Mouse (Mus musculus): ENCODE measurements around the gene Fscn1. TPM values are rescaled to one million over a fixed set of nuclear protein-coding genes. Genes with fewer than 3 reads are reported as not detected.

Gene Fscn1
- polyA plus RNA-seq, 1 experiment from 2014 or later: 665 TPM

DNA sequence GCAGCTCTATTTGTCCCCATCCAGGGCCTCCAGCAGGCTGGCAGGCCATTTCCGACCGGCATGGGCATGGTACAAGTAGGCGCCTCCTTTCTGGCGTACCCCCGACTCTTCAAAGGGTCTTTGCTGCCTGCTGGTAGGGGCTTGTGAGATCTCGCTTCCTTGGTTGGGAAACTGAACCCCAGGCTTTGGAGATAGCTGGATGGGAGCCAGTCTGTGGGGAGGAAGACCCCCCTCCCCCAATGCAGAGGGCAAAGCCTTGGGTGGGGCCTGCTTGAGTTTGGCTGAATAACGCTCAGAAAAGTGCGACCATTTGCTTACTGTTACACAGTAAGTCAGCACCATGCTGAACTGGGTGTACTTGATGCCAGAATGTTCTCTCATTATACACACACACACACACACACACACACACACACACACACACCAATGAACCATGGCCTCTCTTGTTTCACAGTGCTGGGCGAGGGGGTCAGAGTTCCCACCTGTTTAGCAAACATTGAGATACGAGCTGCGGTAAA is 2.4 kb downstream of the Fscn1 start:
- Histone ChIP-seq H3K36me3 (replicated peaks) (peaks cover 20% of the 10 kb centered on the region), H3K27ac (peak overlapping the region; percentile 97), H3K9me3 (no peaks in the 10 kb centered on the region), H3K4me3 (replicated peaks) (peak overlapping the region; percentile 100), H3K4me1 (peaks cover 48% of the 10 kb centered on the region), H3K4me2 (peak overlapping the region; percentile 96), H3K27me3 (peaks cover 12% of the 10 kb centered on the region; the same call in 1 of the 2 replicates), H3K9ac (peak overlapping the region; percentile 100)
- WGBS: under 1% methylated on average over 11 of the region's 11 CpGs
- ATAC-seq (ENCODE audit: low FRiP score): peak; percentile 5; the same call in 1 of the 2 replicates

DNA sequence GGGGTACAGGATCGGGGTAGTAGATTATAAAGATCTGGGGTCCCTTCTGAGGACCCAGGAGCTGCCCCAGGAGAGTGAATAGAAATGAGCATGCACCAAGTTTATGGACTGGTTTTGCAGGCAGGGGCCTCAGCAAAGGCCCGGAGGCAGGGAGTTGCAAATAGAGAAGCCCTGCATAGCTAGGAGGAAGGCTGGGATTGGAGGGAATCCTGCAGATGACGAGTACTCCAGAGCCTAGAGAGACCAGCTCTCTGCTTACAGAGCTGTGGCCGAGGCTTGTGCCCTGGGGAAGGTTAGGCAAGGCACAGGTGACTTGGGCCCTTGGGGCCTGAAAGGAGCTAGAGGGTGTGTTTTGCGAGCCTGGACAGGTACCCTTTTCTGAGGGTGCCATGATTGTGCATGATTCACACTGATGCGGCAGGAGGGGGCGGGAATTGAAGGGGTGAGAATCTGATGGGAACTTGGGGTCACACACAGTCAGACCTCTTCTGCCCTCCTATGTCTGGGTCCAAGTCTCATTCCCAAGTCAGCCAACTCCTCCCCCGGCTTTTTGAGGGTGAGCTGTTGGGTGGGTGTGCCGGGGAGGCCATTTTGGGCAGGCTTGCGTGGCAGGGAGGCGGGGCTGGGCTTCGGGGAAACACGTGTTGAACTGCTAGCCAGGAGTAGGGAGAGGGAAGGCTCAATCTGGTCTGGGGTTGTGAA is 3.0 kb downstream of the Fscn1 start:
- peak overlapping the region; percentile 96 for H3K4me2 ChIP-seq
- peaks cover 12% of the 10 kb centered on the region; the same call in 1 of the 2 replicates for H3K27me3 ChIP-seq
- H3K9ac ChIP-seq: peak overlapping the region; percentile 100
- no peak for ATAC-seq (ENCODE audit: low FRiP score)
- WGBS: 6% methylated on average over 13 of the region's 13 CpGs
- H3K4me3 ChIP-seq (replicated peaks): peak overlapping the region; percentile 100
- peaks cover 49% of the 10 kb centered on the region for H3K4me1 ChIP-seq
- H3K9me3 ChIP-seq: no peaks in the 10 kb centered on the region
- peak overlapping the region; percentile 97 for H3K27ac ChIP-seq
- H3K36me3 ChIP-seq (replicated peaks): peaks cover 26% of the 10 kb centered on the region

DNA sequence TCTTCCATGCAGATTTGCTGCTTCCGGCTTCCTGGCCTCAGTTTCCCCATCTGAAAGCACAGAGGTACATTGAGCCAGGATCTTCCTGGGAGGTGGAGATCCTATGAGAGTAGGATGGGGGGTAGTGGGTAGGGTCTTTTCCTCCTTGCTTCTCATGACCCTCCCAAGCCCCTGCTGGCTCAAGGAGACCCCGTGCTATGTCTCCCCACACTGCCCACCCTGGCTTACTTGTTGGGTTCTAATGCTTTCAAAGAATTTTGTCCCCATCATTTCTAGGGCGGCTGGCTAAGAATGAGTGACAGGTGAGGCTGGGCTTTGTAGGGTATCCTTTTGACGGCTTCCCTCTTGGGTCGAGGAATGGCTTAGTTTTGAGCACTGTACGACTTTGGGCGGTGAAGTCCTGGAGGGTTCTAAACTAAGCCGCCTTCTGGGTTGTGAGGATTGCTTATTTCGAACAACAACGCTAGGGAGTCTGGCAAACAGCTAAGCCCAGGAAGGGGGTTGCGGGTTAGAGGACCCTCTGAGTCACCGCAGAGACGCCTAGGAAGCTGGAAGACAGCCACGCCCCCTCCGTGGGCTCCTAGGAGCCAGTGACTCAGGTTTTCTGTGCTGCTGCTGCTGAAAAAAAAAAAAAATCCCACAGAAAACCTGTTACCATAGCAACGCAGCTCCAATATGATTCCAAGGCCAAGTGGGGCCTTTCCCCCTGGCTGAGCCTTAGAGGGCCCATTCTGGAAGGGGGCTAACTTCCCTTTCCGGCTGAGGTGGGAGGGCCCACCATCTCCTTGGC is 3.8 kb downstream of the Fscn1 start:
- peaks cover 6% of the 10 kb centered on the region; the same call in 1 of the 2 replicates for H3K27me3 ChIP-seq
- no peaks in the 10 kb centered on the region for H3K9me3 ChIP-seq
- peaks cover 49% of the 10 kb centered on the region for H3K4me1 ChIP-seq
- H3K36me3 ChIP-seq (replicated peaks): peaks cover 32% of the 10 kb centered on the region
- H3K27ac ChIP-seq: peak overlapping the region; percentile 97
- WGBS: 31% methylated on average over 17 of the region's 17 CpGs
- H3K4me3 ChIP-seq (replicated peaks): peak overlapping the region; percentile 100
- peak overlapping the region; percentile 96 for H3K4me2 ChIP-seq
- H3K9ac ChIP-seq: peak overlapping the region; percentile 100
- no peak for ATAC-seq (ENCODE audit: low FRiP score)

DNA sequence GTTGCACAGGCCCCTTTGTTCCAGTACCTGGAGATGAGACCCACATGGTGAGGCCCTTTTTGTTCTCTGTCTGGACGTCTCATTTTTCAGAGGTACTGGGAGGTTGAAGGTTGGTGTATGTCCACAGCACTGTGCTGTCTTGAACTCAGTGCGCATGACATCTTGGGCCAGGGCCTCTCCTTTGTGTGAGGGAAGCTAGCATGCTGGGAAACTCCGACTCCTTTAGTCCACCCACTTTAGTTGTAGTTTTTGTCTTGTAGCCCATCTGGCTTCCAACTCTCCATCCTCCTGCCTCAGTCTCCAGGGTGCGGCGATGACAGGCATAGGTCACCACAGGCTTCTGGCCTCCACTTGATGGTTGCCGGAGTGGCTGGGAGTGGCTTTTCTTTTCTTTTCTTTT is 4.5 kb downstream of the Fscn1 start:
- Histone ChIP-seq H3K9me3 (no peaks in the 10 kb centered on the region; the same call in 1 of the 2 replicates), H3K9ac (peak overlapping the region; percentile 100; the same call in 1 of the 2 replicates), H3K36me3 (replicated peaks) (peaks cover 39% of the 10 kb centered on the region), H3K4me2 (peak overlapping the region; percentile 96), H3K4me1 (peaks cover 46% of the 10 kb centered on the region), H3K27me3 (no peaks in the 10 kb centered on the region), H3K27ac (peak overlapping the region; percentile 97), H3K4me3 (replicated peaks) (peak overlapping the region; percentile 100)
- ATAC-seq (ENCODE audit: low FRiP score): no peak
- 72% methylated on average over 6 of the region's 6 CpGs for WGBS

DNA sequence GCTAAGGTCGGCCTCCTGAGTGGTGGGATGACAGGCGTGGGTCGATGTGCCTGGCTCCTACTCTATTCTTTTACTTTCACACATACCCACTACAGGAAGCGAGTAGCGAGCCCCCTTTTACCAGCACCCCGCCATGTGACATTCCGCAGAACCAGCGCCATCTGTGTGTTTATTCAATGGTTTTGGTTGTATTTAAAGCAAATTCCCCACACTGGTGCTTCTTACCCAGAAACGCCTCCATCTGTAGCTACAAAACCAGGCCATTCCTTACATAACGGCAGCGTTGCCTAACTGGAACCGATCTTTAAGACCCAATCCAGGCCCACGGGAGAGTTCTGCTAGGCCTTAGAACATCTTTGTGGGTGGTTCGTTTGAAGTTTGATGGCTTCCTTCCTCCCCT is 8.3 kb downstream of the Fscn1 start:
- ATAC-seq (ENCODE audit: low FRiP score): no peak
- Histone ChIP-seq H3K27me3 (no peaks in the 10 kb centered on the region), H3K4me2 (no peak overlapping the region), H3K4me3 (replicated peaks) (no peak overlapping the region), H3K9me3 (no peaks in the 10 kb centered on the region; the same call in 1 of the 2 replicates), H3K36me3 (replicated peaks) (peaks cover 77% of the 10 kb centered on the region), H3K9ac (no peak overlapping the region), H3K27ac (no peak overlapping the region), H3K4me1 (peaks cover 35% of the 10 kb centered on the region)
- 91% methylated on average over 14 of the region's 14 CpGs for WGBS

DNA sequence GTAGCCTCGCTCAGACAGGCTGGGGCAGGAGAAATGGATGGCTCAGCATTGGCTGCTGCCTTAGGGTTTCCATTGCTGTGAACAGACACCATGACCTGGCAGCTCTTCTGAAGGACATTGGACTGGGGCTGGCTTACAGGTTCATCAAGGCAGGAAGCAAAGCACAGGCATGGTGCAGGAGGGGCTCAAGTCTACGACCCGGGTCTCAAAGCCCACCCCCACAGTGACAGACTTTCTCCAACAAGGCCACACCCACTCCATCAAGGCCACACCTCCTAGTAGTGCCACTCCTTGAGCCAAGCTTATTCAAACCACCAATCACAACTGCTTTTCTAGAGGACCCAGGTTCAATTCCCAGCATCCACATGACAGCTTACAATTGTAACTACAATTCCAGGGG is 13.8 kb downstream of the Fscn1 start:
- H3K4me3 ChIP-seq (replicated peaks): no peak overlapping the region
- peaks cover 13% of the 10 kb centered on the region for H3K4me1 ChIP-seq
- H3K4me2 ChIP-seq: no peak overlapping the region
- no peak overlapping the region for H3K9ac ChIP-seq
- peak; percentile 34 for ATAC-seq (ENCODE audit: low FRiP score)
- peaks cover 54% of the 10 kb centered on the region for H3K36me3 ChIP-seq (replicated peaks)
- H3K27me3 ChIP-seq: no peaks in the 10 kb centered on the region
- WGBS: 68% methylated on average over 3 of the region's 3 CpGs
- H3K27ac ChIP-seq: peak overlapping the region; percentile 80
- no peaks in the 10 kb centered on the region; the same call in 1 of the 2 replicates for H3K9me3 ChIP-seq

DNA sequence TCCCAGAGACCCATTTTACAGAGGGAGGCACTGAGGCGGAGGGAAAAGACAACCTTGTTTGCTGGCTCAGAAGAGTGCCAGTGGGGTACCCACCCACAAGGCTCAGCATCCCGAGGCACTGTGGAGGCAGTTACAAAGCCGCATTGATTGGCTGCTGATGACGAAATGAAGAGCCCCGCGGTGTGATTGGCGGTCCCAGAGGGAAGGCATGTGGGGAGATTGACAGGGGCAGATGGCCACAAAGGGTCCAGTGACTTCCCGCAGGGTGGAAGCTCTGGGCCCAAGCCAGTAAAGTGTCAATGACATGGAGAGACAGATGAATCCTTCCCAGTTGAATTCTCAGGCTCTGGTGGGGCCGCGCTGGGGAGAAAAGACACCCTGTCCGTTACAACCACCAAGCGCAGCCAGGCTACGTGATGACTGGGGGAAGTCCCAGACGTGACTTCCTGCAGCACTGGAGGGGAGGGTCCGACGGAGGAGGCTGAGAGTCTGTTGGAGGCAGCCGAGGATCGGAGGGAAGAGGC is 14.5 kb downstream of the Fscn1 start:
- 0 out of 2 replicates have a peak overlapping the region, but pooled peaks have one; percentile 3 for H3K9ac ChIP-seq
- H3K4me3 ChIP-seq (replicated peaks): peak overlapping the region; percentile 11; the same call in 1 of the 2 replicates

DNA sequence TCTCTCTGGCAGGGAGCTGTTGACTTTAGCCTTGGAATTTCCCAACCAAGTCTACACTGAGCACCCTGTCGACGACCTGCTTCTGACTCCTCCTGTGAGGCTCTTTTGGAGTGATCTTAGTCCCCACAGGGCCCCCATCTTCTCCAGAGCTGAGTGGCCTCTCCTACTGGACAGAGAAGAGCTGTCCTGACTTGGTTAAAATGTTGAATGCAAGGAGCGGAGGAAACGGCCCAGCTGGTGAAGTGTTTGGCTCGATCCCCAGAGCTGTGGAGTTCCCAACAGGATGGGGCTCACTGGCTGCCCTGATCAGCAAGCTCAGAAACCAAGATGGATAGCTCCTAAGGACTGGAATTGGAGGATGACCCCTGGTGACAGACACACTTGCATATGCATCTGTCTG is 16.4 kb downstream of the Fscn1 start:
- ATAC-seq (ENCODE audit: low FRiP score): no peak
- no peak overlapping the region for H3K27ac ChIP-seq
- WGBS: 83% methylated on average over 5 of the region's 5 CpGs
- H3K4me3 ChIP-seq (replicated peaks): no peak overlapping the region
- H3K9me3 ChIP-seq: no peaks in the 10 kb centered on the region
- no peak overlapping the region for H3K4me2 ChIP-seq
- H3K27me3 ChIP-seq: no peaks in the 10 kb centered on the region
- H3K9ac ChIP-seq: no peak overlapping the region
- peaks cover 13% of the 10 kb centered on the region for H3K4me1 ChIP-seq
- peaks cover 28% of the 10 kb centered on the region for H3K36me3 ChIP-seq (replicated peaks)

More for the DNA sequence above, 14.5 kb downstream of the Fscn1 start:
- Histone ChIP-seq H3K4me1 (peaks cover 13% of the 10 kb centered on the region), H3K9me3 (no peaks in the 10 kb centered on the region), H3K36me3 (replicated peaks) (peaks cover 47% of the 10 kb centered on the region), H3K27me3 (no peaks in the 10 kb centered on the region), H3K27ac (peak overlapping the region; percentile 80), H3K4me2 (peak overlapping the region; percentile 36; the same call in 1 of the 2 replicates)
- ATAC-seq (ENCODE audit: low FRiP score): peak; percentile 90
- WGBS: 23% methylated on average over 18 of the region's 18 CpGs

DNA sequence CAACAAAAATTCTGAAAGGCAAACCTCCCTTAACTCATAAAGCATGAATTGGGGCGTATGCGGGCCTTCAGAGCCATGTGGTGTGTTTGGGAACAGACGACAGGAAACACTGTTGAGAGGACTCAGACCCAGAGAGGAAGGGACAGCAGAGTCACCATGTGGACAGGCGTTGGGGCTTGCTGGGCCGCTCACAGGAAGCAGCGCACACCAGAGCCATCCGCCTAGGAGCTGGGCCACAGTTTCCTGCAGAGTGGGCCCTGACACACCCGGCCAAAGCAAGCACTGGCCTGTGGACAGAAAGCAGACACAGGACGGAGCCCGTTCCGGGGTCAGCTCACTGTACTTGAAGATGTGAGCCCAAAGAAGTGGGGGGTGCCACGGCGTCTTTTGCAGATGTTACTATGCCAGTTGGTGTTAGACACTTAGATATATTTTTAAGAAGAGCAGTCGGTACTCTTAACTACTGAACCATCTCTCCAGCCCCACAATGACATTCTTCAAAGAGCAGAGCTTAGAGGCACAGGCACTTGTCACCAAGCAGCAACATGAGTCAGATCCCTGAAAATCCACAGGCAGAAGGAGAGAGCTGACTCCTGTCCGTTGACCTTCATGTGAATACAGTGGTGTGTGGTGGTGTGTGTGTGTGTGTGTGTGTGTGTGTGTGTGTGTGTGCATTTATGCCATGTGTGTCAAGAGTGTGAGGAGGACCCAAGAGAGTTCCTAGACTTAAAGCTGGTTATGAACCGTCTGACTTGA is 22.1 kb downstream of the Fscn1 start:
- H3K4me1 ChIP-seq: no peaks in the 10 kb centered on the region

DNA sequence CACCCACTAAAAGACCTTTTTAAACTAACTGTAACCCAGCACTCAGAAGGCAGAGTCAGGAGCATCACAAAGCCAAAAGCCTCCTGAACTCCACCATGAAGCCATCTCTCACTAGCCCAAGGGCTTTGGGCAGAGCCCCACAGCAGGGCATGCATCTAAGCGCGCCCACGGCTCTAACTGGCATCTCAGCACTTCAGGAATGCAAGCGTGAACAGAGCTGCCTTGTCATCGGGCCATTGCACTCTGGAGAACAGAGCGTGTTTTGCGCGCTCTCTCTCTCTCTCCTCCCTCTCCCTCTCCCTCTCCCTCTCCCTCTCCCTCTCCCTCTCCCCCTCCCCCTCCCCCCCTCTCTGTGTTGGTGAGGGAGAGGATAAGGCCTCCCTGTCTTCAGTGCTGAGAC is 23.0 kb downstream of the Fscn1 start:
- Histone ChIP-seq H3K9ac (no peak overlapping the region), H3K27ac (no peak overlapping the region), H3K27me3 (no peaks in the 10 kb centered on the region), H3K9me3 (0 out of 2 replicates have a peak, but pooled peaks cover 6% of the 10 kb centered on the region), H3K4me2 (no peak overlapping the region), H3K36me3 (replicated peaks) (no peaks in the 10 kb centered on the region), H3K4me3 (replicated peaks) (no peak overlapping the region), H3K4me1 (no peaks in the 10 kb centered on the region)
- ATAC-seq (ENCODE audit: low FRiP score): no peak
- 78% methylated on average over 8 of the region's 8 CpGs for WGBS

More for the DNA sequence above, 22.1 kb downstream of the Fscn1 start:
- no peak for ATAC-seq (ENCODE audit: low FRiP score)
- H3K9me3 ChIP-seq: 0 out of 2 replicates have a peak, but pooled peaks cover 1% of the 10 kb centered on the region
- H3K4me3 ChIP-seq (replicated peaks): no peak overlapping the region
- no peak overlapping the region for H3K27ac ChIP-seq
- no peak overlapping the region for H3K4me2 ChIP-seq
- H3K36me3 ChIP-seq (replicated peaks): no peaks in the 10 kb centered on the region
- no peak overlapping the region for H3K9ac ChIP-seq
- WGBS: 85% methylated on average over 16 of the region's 16 CpGs
- no peaks in the 10 kb centered on the region for H3K27me3 ChIP-seq

DNA sequence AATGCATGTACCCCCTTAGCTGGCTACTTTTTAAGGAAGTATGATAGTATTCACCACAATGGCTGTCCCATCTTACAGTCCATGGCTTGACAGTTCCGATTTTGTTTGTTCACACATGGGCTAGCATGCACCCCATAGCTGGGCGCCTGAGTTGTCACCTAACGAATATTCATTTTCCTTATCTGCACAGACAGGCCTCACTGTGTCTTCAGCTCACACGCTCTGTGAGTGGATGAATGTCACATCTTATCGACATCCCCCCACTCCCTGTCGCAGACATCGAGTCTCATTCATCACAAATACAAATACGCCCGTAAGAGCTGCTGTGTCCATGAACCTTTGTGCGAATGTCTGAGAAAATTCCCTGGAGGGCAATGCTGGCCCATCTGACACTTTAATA is 24.1 kb downstream of the Fscn1 start:
- Histone ChIP-seq H3K4me2 (no peak overlapping the region), H3K9me3 (0 out of 2 replicates have a peak, but pooled peaks cover 6% of the 10 kb centered on the region), H3K9ac (no peak overlapping the region), H3K36me3 (replicated peaks) (no peaks in the 10 kb centered on the region), H3K4me3 (replicated peaks) (no peak overlapping the region), H3K27me3 (no peaks in the 10 kb centered on the region), H3K27ac (no peak overlapping the region), H3K4me1 (no peaks in the 10 kb centered on the region)
- no peak for ATAC-seq (ENCODE audit: low FRiP score)
- 86% methylated on average over 10 of the region's 10 CpGs for WGBS

Data from forebrain, embryonic 12.5 days (tissue).